Mouse (Mus musculus): ENCODE measurements at regions not wholly inside any gene's neighbourhood (a gene's known extent, or its start where the extent isn't known, plus 50 kb on each side); places are given as distances from the start of the nearest gene placed in this dataset.
A peak's percentile ranks its signal among the peaks of the same experiment; 100 is the strongest.

DNA sequence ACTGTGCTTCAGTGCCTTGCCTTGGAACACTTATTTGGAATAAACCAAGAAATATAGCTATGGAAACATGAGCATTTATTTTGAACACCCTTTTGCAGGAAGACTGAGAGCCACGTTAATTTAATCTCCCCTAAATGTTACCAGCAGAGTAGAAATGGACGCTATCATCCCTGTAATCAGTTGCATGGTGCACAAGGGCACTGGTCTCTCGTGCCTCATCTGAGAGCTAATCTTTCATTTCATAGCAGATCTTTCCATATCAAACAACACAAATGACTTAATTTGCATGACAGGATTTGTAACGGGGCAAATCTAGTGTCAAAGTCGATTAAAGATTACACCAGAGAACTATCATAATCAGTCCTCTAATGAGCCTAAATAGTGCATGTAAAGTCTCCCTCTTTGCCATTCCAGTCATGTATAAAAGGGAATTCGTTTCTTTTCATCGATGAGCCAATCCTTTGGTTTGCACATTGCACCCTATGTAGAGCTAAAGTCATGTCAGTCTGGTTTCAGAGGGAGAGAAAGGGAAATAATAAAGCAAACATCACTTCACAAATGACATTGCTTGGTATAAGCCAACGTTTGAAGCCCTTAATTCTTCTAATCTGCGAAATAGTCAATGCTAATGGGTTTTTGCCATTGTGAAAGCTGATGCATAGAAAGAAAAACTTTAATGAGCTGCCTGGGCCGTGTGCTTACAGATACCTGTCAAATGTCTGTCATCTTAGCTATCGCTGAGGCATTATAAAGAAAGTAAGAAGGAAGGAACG lies 198.7 kb upstream of the Sp8 start:
- no peaks in the 10 kb centered on the region for H3K9me3 ChIP-seq (ENCODE audit: control insufficient read depth, low read length)
- no peaks in the 10 kb centered on the region for H3K4me1 ChIP-seq (ENCODE audit: control insufficient read depth, insufficient read depth, low read length)
- 72% methylated on average over 12 of the region's 12 CpGs for WGBS
- no peak overlapping the region for H3K4me3 ChIP-seq (ENCODE audit: low read depth, low read length)
- no peak overlapping the region for H3K9ac ChIP-seq (ENCODE audit: low read depth, low read length)
- no peak overlapping the region for H3K27ac ChIP-seq (replicated peaks; ENCODE audit: low read depth, low read length)
- DNase-seq (ENCODE audit: low spot score) (peak; percentile 8), ATAC-seq (ENCODE audit: low read depth) (no peak)
- no peaks in the 10 kb centered on the region for H3K36me3 ChIP-seq (ENCODE audit: control insufficient read depth, insufficient read depth, low read length)
- no peak overlapping the region for H3K4me2 ChIP-seq (ENCODE audit: low read depth, low read length)
- H3K27me3 ChIP-seq (replicated peaks; ENCODE audit: control insufficient read depth, insufficient read depth, low read length), result no peaks in the 10 kb centered on the region

DNA sequence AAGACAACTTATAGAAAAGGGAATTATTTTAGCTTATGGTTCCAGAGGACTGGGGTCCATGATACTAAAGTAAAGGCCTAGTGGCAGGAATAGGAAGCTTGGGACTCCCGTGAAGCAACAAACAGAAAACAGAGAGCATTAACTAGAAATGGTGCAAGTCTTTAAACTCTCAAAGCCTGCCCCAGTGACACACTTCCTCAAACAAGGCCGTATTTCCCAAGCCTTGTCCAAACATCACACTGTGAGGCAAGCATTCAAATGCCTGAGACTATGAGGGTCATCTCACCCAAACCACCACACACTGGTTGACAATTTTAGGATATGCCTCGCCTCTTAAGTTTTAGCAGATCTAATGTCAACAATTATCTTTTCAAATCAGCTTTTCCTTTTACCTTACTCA lies 205.2 kb upstream of the Sp8 start:
- ATAC-seq (ENCODE audit: low read depth) (no peak), DNase-seq (ENCODE audit: low spot score) (no peak)
- Histone ChIP-seq H3K27me3 (replicated peaks; ENCODE audit: control insufficient read depth, insufficient read depth, low read length) (no peaks in the 10 kb centered on the region), H3K4me2 (ENCODE audit: low read depth, low read length) (no peak overlapping the region), H3K4me3 (ENCODE audit: low read depth, low read length) (no peak overlapping the region), H3K27ac (replicated peaks; ENCODE audit: low read depth, low read length) (no peak overlapping the region), H3K9ac (ENCODE audit: low read depth, low read length) (no peak overlapping the region), H3K36me3 (ENCODE audit: control insufficient read depth, insufficient read depth, low read length) (no peaks in the 10 kb centered on the region), H3K4me1 (ENCODE audit: control insufficient read depth, insufficient read depth, low read length) (no peaks in the 10 kb centered on the region), H3K9me3 (ENCODE audit: control insufficient read depth, low read length) (no peaks in the 10 kb centered on the region)
- WGBS, result 76% methylated on average over 3 of the region's 3 CpGs

DNA sequence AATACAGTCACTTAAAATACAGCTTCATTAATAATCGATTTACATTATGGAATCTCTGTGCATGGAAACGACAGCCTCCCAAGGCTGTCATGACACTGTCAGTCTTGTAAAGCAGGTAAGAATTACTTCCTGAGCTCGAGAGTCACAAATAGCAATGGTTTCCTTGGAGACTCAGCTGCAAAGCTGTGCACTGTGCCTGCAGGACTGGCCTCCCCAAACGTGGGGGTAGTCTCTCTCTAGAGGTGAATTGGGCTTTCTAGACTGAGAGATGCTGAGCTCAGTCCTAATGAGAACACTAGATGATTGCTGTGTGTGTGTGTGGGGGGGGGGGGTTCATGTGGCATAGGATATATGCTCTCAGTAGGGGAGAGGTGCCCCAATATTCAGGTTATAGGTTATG lies 208.9 kb upstream of the Sp8 start:
- ATAC-seq (ENCODE audit: low read depth) (no peak), DNase-seq (ENCODE audit: low spot score) (no peak)
- Histone ChIP-seq H3K4me3 (ENCODE audit: low read depth, low read length) (no peak overlapping the region), H3K4me2 (ENCODE audit: low read depth, low read length) (no peak overlapping the region), H3K9me3 (ENCODE audit: control insufficient read depth, low read length) (no peaks in the 10 kb centered on the region), H3K36me3 (ENCODE audit: control insufficient read depth, insufficient read depth, low read length) (no peaks in the 10 kb centered on the region), H3K4me1 (ENCODE audit: control insufficient read depth, insufficient read depth, low read length) (no peaks in the 10 kb centered on the region), H3K9ac (ENCODE audit: low read depth, low read length) (no peak overlapping the region), H3K27me3 (replicated peaks; ENCODE audit: control insufficient read depth, insufficient read depth, low read length) (no peaks in the 10 kb centered on the region), H3K27ac (replicated peaks; ENCODE audit: low read depth, low read length) (no peak overlapping the region)
- 44% methylated on average over 4 of the region's 4 CpGs for WGBS

DNA sequence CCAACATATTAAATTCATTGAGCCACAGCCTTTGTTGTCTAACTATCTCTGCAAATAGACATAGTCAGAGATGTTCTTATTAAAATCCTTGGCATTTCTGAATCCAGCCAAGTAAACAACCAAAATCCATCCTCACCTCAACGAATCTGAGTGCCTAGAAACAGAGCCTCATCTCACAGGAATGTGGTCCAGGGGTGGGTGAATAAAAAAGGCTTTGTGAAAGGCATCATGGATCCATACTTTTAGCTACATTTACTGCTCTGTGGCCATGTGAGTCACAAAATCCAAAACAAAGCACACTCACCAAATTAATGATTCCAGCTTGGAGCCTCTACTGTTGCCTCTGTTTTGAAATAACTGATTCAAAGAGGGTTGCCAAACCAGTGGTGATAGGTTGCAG lies 210.7 kb upstream of the Sp8 start:
- no peaks in the 10 kb centered on the region for H3K4me1 ChIP-seq (ENCODE audit: control insufficient read depth, insufficient read depth, low read length)
- no peak overlapping the region for H3K4me3 ChIP-seq (ENCODE audit: low read depth, low read length)
- DNase-seq (ENCODE audit: low spot score) (no peak), ATAC-seq (ENCODE audit: low read depth) (no peak)
- 63% methylated on average over 1 of the region's 1 CpGs for WGBS
- no peaks in the 10 kb centered on the region for H3K27me3 ChIP-seq (replicated peaks; ENCODE audit: control insufficient read depth, insufficient read depth, low read length)
- H3K9ac ChIP-seq (ENCODE audit: low read depth, low read length), result no peak overlapping the region
- no peak overlapping the region for H3K27ac ChIP-seq (replicated peaks; ENCODE audit: low read depth, low read length)
- no peak overlapping the region for H3K4me2 ChIP-seq (ENCODE audit: low read depth, low read length)
- no peaks in the 10 kb centered on the region for H3K9me3 ChIP-seq (ENCODE audit: control insufficient read depth, low read length)
- no peaks in the 10 kb centered on the region for H3K36me3 ChIP-seq (ENCODE audit: control insufficient read depth, insufficient read depth, low read length)

GRCm38 (mm10) chr12:118630373-118630772 lies 215.8 kb upstream of the Sp8 start:
- Histone ChIP-seq H3K27me3 (replicated peaks; ENCODE audit: control insufficient read depth, insufficient read depth, low read length) (no peaks in the 10 kb centered on the region), H3K4me3 (ENCODE audit: low read depth, low read length) (no peak overlapping the region), H3K36me3 (ENCODE audit: control insufficient read depth, insufficient read depth, low read length) (no peaks in the 10 kb centered on the region), H3K9me3 (ENCODE audit: control insufficient read depth, low read length) (no peaks in the 10 kb centered on the region), H3K9ac (ENCODE audit: low read depth, low read length) (no peak overlapping the region), H3K4me2 (ENCODE audit: low read depth, low read length) (no peak overlapping the region), H3K4me1 (ENCODE audit: control insufficient read depth, insufficient read depth, low read length) (no peaks in the 10 kb centered on the region), H3K27ac (replicated peaks; ENCODE audit: low read depth, low read length) (no peak overlapping the region)
- ATAC-seq (ENCODE audit: low read depth), result no peak
- no peak for DNase-seq (ENCODE audit: low spot score)
- 52% methylated on average over 1 of the region's 1 CpGs for WGBS

DNA sequence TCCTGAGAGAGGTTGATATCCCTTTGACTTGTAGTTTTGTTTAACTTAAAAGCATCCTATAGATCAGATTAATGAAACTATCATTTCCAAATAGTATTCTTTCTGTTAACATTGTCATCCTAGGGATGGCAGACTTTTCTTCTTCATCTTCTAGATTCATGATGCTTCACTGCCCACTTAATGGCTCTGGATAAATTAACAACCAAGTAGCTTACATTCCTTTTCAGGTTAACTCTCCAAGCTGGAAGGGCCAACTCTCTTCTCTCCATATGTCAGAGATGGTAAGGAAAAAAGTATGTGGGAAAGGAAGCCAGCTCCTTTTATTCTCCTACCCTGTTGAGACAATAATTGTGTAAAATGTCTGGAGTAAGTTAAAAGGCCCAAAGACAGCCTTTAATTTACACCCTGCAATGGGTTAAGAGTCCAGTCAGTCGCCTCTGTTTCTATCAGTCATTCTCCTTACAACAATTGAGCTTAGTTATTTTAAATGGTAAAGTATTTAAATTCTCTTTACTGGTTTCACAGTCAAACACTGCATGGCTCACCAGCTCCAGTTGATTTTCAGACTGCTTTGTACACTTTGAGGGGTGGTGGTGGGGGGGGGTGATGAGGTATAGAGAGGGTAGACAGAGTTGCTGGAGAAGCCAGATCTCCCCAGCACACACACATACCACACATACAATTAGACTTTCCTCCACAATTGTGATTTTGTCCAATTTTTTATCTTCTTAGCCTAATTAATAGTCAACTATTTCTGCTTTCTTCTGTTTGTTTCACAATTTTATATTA lies 224.2 kb upstream of the Sp8 start:
- no peak overlapping the region for H3K4me3 ChIP-seq (ENCODE audit: low read depth, low read length)
- no peaks in the 10 kb centered on the region for H3K9me3 ChIP-seq (ENCODE audit: control insufficient read depth, low read length)
- H3K27me3 ChIP-seq (replicated peaks; ENCODE audit: control insufficient read depth, insufficient read depth, low read length), result no peaks in the 10 kb centered on the region
- H3K36me3 ChIP-seq (ENCODE audit: control insufficient read depth, insufficient read depth, low read length), result no peaks in the 10 kb centered on the region
- no peak overlapping the region for H3K27ac ChIP-seq (replicated peaks; ENCODE audit: low read depth, low read length)
- ATAC-seq (ENCODE audit: low read depth), result no peak
- H3K4me1 ChIP-seq (ENCODE audit: control insufficient read depth, insufficient read depth, low read length), result no peaks in the 10 kb centered on the region; the same call in 1 of the 2 replicates
- no peak overlapping the region for H3K9ac ChIP-seq (ENCODE audit: low read depth, low read length)
- DNase-seq (ENCODE audit: low spot score), result no peak
- WGBS, result 74% methylated on average over 1 of the region's 1 CpGs
- H3K4me2 ChIP-seq (ENCODE audit: low read depth, low read length), result no peak overlapping the region

- WGBS, result 39% methylated on average over 5 of the region's 5 CpGs
Measured at GRCm38 (mm10) chr12:118620847-118621636, 225.1 kb upstream of the Sp8 start.

DNA sequence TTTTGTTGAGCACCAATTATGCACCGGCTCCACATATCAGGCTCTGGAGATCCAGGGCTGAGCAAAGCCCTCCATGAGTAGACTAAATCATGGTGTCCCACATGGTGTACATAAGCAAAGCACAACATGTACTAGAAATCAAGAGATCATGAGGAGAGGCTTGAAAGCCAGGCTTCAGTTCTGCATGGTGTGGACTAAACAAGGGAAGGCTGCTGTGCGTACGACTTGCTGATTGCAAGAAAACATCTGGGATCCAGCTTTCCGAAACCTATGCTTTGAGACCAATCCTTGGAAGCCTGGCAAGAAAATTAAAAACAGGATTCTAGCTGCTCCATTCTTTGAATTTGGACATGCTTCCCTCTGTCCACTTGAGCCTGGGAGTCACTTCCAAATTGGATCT lies 249.1 kb upstream of the Sp8 start:
- no peaks in the 10 kb centered on the region for H3K9me3 ChIP-seq (ENCODE audit: control insufficient read depth, low read length)
- no peak for ATAC-seq (ENCODE audit: low read depth)
- no peak overlapping the region for H3K9ac ChIP-seq (ENCODE audit: low read depth, low read length)
- H3K4me2 ChIP-seq (ENCODE audit: low read depth, low read length), result no peak overlapping the region
- no peak overlapping the region for H3K27ac ChIP-seq (replicated peaks; ENCODE audit: low read depth, low read length)
- H3K4me3 ChIP-seq (ENCODE audit: low read depth, low read length), result no peak overlapping the region
- no peaks in the 10 kb centered on the region for H3K36me3 ChIP-seq (ENCODE audit: control insufficient read depth, insufficient read depth, low read length)
- WGBS, result 48% methylated on average over 4 of the region's 4 CpGs
- no peaks in the 10 kb centered on the region for H3K27me3 ChIP-seq (replicated peaks; ENCODE audit: control insufficient read depth, insufficient read depth, low read length)
- DNase-seq (ENCODE audit: low spot score), result peak; percentile 76
- no peaks in the 10 kb centered on the region for H3K4me1 ChIP-seq (ENCODE audit: control insufficient read depth, insufficient read depth, low read length)

More at GRCm38 (mm10) chr12:118620847-118621636, 225.1 kb upstream of the Sp8 start:
- ATAC-seq (ENCODE audit: low read depth) (peak; percentile 91), DNase-seq (ENCODE audit: low spot score) (peak; percentile 80)
- Histone ChIP-seq H3K9ac (ENCODE audit: low read depth, low read length) (no peak overlapping the region), H3K9me3 (ENCODE audit: control insufficient read depth, low read length) (no peaks in the 10 kb centered on the region), H3K4me3 (ENCODE audit: low read depth, low read length) (no peak overlapping the region), H3K4me2 (ENCODE audit: low read depth, low read length) (no peak overlapping the region), H3K36me3 (ENCODE audit: control insufficient read depth, insufficient read depth, low read length) (no peaks in the 10 kb centered on the region), H3K27ac (replicated peaks; ENCODE audit: low read depth, low read length) (no peak overlapping the region), H3K4me1 (ENCODE audit: control insufficient read depth, insufficient read depth, low read length) (no peaks in the 10 kb centered on the region; the same call in 1 of the 2 replicates), H3K27me3 (replicated peaks; ENCODE audit: control insufficient read depth, insufficient read depth, low read length) (no peaks in the 10 kb centered on the region)

All from embryonic facial prominence, embryonic 14.5 days (tissue).